Mouse (Mus musculus) testis, adult 2 months (tissue): Measurements from ENCODE around the gene Tmem50a.

Experiments
- CTCF ChIP-seq: fragments of 200-500 bp; IDR thresholded peaks from 2 replicates; pipeline ENCODE4 v1.5.1; 2012; ENCODE audit warnings: low read depth, mild to moderate bottlenecking, inconsistent platforms, low read length, moderate library complexity; ENCODE audit not compliant: control insufficient read depth, insufficient read depth, insufficient replicate concordance
- POLR2A ChIP-seq: fragments of 200-500 bp; IDR thresholded peaks from 2 replicates; pipeline ENCODE4 v1.6.1; 2012; ENCODE audit warnings: low read depth, mild to moderate bottlenecking, inconsistent platforms, low read length, moderate library complexity; ENCODE audit not compliant: control insufficient read depth

DNA sequence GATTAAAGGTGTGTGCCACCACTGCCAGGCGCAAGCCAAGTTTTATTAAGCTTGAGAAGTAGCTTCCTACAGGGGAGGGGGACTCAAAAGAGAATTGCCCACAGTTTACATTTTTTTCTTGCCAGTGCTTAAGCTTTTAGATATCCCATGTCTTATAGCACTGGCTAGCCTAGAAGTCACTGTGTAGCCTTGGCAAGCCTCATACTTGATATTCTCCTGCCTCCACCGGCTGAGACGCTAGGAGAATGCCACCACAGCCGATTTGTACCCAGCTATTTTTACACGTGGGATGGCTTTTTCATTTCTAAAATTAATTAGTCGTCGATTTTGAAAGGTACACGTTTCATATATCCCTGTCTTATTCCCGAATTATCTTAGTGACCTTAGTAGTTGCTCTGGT, 15.4 kb upstream of the Tmem50a start:
- TF ChIP-seq CTCF (no peak), POLR2A (no peak)
